Mouse (Mus musculus) inflammation-experienced regulatory T-cells, adult 6 months (primary cell): ENCODE data around the gene Tshz3. TPM values are rescaled to one million over a fixed set of nuclear protein-coding genes. Genes with fewer than 3 reads are reported as not detected.

Source experiments
- ATAC-seq: one replicate; pipeline ENCODE4 v1.8.0; 2017
- polyA plus RNA-seq, 3 experiments: library from polyadenylated mRNA; unstranded; fragments of 100-300 nt; shearing (Covaris generic); gene quantifications; one replicate each; pipeline ENCODE4 v1.2.1; 2017

The Tshz3 gene
- under 1 TPM in 1 of 3 experiments, not detected in 2; 0.14 TPM for polyA plus RNA-seq

GRCm38 (mm10) chr7:36697856-36698588 is at the start of gene Tshz3:
Gene Tshz3 (plus strand): TSS chr7:36698118.
- no peak for ATAC-seq

DNA sequence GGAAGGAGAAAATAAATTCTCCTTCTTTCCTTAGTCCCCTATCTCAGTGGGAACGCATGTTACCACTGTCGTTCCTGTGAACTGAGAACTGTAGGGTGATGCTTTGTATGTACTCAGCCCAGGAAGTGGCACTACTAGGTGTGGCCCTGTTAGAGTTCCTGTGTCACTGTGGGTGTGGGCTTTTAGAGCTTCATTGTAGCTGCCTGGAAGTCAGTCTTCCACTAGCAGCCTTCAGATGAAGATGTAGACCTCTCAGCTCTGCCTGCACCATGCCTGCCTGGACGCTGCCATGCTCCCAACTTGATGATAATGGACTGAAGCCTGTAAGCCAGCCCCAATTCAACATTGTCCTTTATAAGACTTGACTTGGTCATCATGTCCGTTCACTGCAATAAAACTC is 42.0 kb upstream of the Tshz3 start:
- no peak for ATAC-seq

DNA sequence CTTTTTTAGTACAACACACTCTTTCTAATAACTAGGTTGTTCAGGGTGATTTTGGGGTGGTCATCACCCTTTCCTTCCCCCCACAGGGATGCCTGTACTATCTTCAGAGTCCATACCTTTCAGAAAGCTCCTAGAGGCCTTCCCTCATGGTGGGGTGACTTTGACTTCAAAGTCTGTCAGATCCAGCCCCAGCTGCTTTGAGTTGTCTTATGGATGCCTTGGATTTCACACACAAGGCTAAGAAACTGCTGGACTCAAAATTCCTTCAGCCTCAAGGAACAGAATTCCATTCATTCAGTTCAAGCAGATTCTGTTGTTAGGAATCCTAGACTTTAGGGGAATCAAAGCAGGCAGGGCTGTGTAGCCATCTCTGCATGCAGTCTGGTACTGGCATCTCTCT is 41.5 kb upstream of the Tshz3 start:
- no peak for ATAC-seq

GRCm38 (mm10) chr7:36658331-36658730 is 39.6 kb upstream of the Tshz3 start:
- no peak for ATAC-seq

GRCm38 (mm10) chr7:36659265-36659664 is 38.7 kb upstream of the Tshz3 start:
- ATAC-seq: no peak

GRCm38 (mm10) chr7:36660654-36661053 is 37.3 kb upstream of the Tshz3 start:
- no peak for ATAC-seq

DNA sequence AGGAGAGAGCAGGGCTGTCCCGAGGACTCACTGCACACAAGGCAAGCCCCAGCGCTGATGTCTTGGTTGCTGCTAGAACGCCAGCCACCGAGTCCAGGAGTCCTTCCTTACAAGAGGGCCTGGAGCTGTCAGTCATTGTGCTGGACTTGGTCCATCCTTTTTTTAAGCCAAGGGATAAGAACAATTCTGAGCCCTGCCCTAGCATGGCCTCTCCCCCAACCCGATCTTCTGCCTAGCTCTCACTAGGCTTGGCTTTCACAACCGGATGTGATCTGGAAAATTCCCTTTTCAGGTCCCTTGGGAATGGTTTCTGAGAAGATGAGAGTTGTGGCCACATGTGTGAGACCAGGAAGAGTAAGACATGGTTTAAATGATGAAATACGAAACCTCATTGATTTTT is 34.5 kb upstream of the Tshz3 start:
- ATAC-seq: no peak

- ATAC-seq: no peak
These were observed 30.2 kb upstream of the Tshz3 start for GRCm38 (mm10) chr7:36667767-36668166.

DNA sequence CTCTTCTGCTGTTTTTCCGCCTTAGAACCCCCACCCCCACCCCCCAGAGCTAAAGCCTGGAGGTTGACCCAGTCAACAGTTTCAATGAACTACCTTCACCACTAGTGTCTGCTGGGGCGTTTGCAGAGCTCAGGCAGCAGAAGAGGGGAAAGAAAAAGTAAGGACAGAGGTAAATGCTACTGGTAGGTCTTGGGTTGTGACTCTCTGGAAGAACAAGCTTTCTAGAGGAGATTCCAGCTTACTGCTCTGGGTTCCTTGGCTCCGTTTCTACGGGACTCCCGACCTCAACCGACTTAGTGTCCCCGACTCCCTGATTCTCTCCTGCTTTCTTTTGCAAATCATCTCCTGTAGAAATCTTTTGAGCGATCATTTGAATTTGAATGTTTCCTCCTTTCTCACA is 19.9 kb upstream of the Tshz3 start:
- ATAC-seq: no peak

GRCm38 (mm10) chr7:36678510-36678909 is 19.4 kb upstream of the Tshz3 start:
- no peak for ATAC-seq

GRCm38 (mm10) chr7:36679031-36679618 is 18.8 kb upstream of the Tshz3 start:
- ATAC-seq: no peak

GRCm38 (mm10) chr7:36679866-36680458 is 18.0 kb upstream of the Tshz3 start:
- ATAC-seq: no peak

- no peak for ATAC-seq
These were observed 10.4 kb upstream of the Tshz3 start for GRCm38 (mm10) chr7:36687508-36687907.

DNA sequence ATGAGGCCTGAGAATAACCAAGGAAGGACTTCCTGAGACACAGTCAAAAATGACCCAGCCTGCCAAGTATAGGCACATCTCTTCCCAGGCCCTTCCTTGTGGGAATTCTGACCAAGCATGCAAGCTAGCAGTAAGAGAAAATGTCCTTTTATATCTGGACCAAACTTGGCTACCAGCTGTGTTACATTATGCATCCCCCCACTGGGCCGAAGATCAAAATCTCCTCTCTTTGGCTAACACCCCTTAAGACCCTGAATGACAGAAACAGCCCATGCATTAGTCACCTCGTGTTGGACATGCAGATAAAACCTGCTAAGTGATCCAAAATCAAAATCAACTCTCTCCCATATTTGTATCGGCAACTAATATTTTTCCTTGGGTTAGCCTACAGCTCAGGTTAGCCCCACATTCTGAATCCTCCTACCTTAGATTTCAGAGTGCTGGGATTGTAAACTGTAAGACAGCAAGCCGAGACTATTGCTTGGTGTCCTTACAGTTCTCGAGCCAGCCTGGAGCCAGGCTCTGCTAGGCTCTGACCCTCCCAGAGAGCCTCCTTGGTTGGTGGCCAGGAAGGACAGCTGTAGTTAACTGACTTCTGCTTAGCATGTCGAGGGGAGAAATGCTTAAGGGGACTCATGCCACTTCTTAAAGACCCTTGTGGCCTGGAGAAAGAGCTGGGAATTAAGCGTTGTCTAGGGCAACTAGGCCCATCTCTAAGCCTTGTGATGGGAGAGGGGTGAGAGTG is 8.7 kb upstream of the Tshz3 start:
- ATAC-seq: no peak

DNA sequence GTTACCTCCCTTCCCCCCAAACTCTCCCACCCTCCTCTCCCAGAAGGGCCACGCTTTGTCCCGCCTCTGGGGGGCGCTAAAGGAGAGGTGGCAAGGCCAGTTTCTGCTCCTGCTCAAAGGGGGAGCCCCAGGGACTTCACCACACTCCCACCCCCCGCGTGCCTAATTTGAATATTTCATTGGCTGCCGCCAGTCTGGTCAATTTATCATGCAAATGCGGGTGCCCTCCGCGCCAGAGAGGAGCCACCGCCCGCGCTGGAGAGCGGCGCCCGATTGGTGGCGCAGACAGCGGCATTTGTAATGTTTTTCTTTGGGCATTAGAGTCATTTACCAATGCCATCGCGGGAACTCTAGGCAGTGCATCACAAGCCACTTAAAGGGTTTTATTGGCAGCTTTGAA is 7.4 kb upstream of the Tshz3 start:
- no peak for ATAC-seq

DNA sequence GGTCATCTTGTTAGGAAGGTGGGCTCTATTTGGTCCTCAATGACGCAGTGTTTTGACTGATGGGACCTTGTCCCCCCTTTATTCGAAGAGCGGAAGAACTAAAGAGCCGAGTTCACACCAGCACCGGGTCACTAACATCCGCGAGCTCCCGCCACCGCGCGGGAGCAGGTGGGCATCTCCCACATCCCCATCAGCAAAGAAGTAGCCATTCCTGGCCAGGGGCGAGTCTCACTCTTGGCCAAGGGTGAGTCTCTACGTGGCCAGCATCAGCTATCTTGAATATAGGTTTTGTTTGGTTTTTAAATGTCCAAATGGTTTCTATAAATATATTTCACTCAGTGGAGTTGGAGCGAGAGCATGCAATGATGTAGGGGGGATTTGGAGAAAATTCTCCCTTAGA is 6.3 kb upstream of the Tshz3 start:
- no peak for ATAC-seq

- no peak for ATAC-seq
These were observed 5.5 kb upstream of the Tshz3 start for GRCm38 (mm10) chr7:36692381-36692780.

- ATAC-seq: no peak
These were observed 4.8 kb upstream of the Tshz3 start for GRCm38 (mm10) chr7:36693081-36693480.

DNA sequence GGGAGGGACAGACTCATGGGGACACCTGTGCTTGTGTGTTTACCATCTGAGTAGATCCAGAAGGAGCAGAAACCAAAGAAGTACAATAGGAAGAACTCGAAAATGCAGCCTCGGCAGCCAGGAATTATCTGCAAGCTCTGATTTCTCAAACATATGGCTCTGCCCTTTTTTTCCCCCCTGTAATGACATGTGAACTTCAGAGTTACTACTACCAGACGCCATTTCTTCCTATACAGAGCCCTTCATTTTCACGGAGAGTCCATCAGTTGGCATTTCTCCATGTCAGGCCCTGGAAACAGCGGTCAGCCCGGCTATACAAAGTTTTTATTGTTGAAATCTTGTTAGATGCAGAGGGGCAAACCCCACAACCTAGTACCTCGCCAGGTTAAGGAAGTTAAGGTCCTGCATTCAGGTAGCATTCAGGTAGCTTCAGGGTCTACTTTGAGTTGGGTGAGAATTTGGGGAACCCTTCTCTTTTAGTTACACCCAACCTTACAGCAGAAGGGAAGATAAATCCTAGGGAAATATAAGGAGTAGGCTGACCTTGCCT is 3.2 kb upstream of the Tshz3 start:
- no peak for ATAC-seq

DNA sequence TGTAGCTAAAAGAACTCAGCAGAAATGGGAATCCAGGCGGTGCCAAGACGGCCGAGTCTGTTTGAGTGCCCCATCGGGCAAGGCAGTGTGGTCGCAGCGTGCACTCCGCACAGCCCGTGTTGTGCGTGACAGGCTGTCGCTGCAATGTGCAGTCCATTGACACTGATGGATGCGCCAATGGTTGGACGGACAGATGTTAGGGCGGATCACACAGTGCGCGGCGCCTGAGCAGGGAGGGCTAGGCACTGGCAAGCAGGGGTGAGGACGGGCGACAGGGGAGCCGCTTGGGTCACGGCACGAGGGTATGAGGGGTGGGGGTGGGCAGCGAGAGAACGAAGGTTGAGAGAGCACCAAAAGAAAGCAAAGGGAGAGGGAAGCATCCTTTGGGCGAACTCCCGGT is 2.6 kb upstream of the Tshz3 start:
- ATAC-seq: no peak

- ATAC-seq: no peak
These were observed 2.1 kb upstream of the Tshz3 start for GRCm38 (mm10) chr7:36695791-36696241.

GRCm38 (mm10) chr7:36696406-36697117 is 1.4 kb upstream of the Tshz3 start:
- ATAC-seq: no peak
